Mouse (Mus musculus) leukemia stem cell, adult 10-12 weeks (primary cell): Measurements from ENCODE around the gene Cypt12. TPM values are rescaled to one million over a fixed set of nuclear protein-coding genes. Genes with fewer than 3 reads are reported as not detected.

Source experiments
- polyA plus RNA-seq: library from polyadenylated mRNA; stranded (reverse); fragments of >175 nt; gene quantifications from 2 replicates; pipeline ENCODE4 v1.2.3, GENCODE M21; 2012; ENCODE audit warnings: low replicate concordance

Cypt12 gene
- not detected in 2 replicates for polyA plus RNA-seq

DNA sequence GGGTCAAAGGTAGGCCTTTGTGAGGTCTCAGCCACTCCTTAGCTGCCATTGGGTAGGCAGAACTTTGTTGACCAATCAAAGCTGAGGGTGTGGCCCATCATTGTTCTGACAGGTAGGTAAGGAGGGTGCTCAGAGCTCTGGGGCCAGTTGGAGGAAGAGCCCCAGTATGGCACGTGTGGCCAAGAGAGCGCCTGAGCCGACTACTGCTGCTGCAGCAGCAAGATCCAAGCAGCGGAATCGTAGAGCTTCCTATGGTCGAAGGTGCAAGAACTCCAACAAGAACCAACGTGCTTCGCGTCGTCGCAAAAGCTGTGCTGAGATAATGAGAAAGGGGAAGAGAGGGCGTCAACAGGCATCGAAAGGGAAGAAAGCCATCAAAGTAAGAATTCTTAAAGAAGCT is at the start of gene Cypt12:
Gene Cypt12, plus strand, starts transcription at position 112 of the 400 bp plus-strand sequence.

